Mouse (Mus musculus) neural tube, embryonic 11.5 days (tissue): ENCODE data around the gene Mocs1. TPM values are rescaled to one million over a fixed set of nuclear protein-coding genes. Genes with fewer than 3 reads are reported as not detected.
"Not testable (repeated sequence)": the region's sequence is repeated elsewhere in the genome, so short reads cannot be mapped to it uniquely, and the experiment has no call there.

Experiments
- ATAC-seq: fragments of 200-750 bp; cut with Nextera tagmentation; 2 replicates; pipeline ENCODE4 v1.8.0; 2017; ENCODE audit warnings: moderate number of reproducible peaks, mild to moderate bottlenecking, moderate TSS enrichment, moderate library complexity; ENCODE audit not compliant: insufficient read depth, low FRiP score, low TSS enrichment
- DNase-seq: peaks from one replicate; pipeline ENCODE4 v3.0.0-alpha.2; 2015; ENCODE audit warnings: low spot score
- H3K27ac ChIP-seq: fragments of 300-500 bp; sonication (generic); 2 replicates; pipeline ENCODE4 v1.5.1; 2014; ENCODE audit warnings: low read depth, mild to moderate bottlenecking, low read length
- H3K27me3 ChIP-seq: fragments of 300-500 bp; sonication (generic); 2 replicates; pipeline ENCODE4 v1.6.1; 2014; ENCODE audit warnings: mild to moderate bottlenecking, low read length, mixed read lengths; ENCODE audit not compliant: control insufficient read depth, insufficient read depth
- H3K36me3 ChIP-seq: fragments of 300-500 bp; sonication (generic); 2 replicates; pipeline ENCODE4 v1.6.1; 2014; ENCODE audit warnings: mild to moderate bottlenecking, low read length, moderate library complexity, mixed read lengths; ENCODE audit not compliant: control insufficient read depth, insufficient read depth
- H3K4me1 ChIP-seq: fragments of 300-500 bp; sonication (generic); 2 replicates; pipeline ENCODE4 v1.6.1; 2014; ENCODE audit warnings: low read length, mixed read lengths; ENCODE audit not compliant: control insufficient read depth, insufficient read depth
- H3K4me2 ChIP-seq: fragments of 300-500 bp; sonication (generic); 2 replicates; pipeline ENCODE4 v1.6.1; 2014; ENCODE audit warnings: low read depth, mild to moderate bottlenecking, moderate library complexity
- H3K4me3 ChIP-seq: fragments of 300-500 bp; sonication (generic); 2 replicates; pipeline ENCODE4 v1.5.1; 2014; ENCODE audit warnings: low read depth, low read length
- H3K9ac ChIP-seq: fragments of 300-500 bp; sonication (generic); 2 replicates; pipeline ENCODE4 v1.6.1; 2014; ENCODE audit warnings: mild to moderate bottlenecking, low read length
- H3K9me3 ChIP-seq: fragments of 300-500 bp; sonication (generic); 2 replicates; pipeline ENCODE4 v1.6.1; 2016; ENCODE audit warnings: low read length; ENCODE audit not compliant: control insufficient read depth
- WGBS: fragments of 180-500 bp; shearing (Covaris S2); extraction: QIAGEN DNeasy Blood & Tissue Kit; methylation state at CpG from one replicate; pipeline ENCODE4 v1.1.7; 2014; 5-methylcytosine and 5-hydroxymethylcytosine counted together
- polyA plus RNA-seq: library from polyadenylated mRNA; unstranded; fragments of >200 nt; fragmentation: Nextera tagmentation; extraction: Ambion mirVana; gene quantifications from 2 replicates; pipeline ENCODE4 v1.2.1, GENCODE M21; 2014

Gene Mocs1
- polyA plus RNA-seq, 1 experiment from 2014 or later: 7.1 TPM

DNA sequence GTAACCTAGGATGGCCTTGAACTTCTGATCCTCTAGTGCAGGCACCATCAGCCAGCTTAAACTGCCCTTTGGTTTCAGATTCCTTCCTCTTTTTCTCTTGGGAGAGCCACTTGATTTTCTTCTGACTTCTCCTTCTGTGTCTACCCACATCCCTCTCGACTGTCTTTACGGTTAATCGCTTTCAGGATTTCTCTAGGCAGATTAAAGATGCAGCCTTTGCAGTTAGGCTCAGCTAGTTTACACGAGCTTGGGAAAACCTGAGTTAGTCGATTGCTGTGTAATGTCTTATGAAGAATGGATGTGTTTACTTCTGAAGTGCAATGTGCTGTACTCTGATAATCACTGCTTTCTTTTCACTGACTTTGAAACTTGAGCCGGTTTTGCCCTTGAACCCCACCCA lies 8.5 kb downstream of the Mocs1 start:
- H3K4me2 ChIP-seq: no peak overlapping the region
- no peaks in the 10 kb centered on the region for H3K4me1 ChIP-seq
- ATAC-seq: no peak
- DNase-seq: no peak
- H3K27ac ChIP-seq: no peak overlapping the region
- no peaks in the 10 kb centered on the region for H3K9me3 ChIP-seq
- H3K27me3 ChIP-seq: no peaks in the 10 kb centered on the region
- H3K9ac ChIP-seq: no peak overlapping the region
- H3K4me3 ChIP-seq: no peak overlapping the region
- WGBS: 92% methylated on average over 6 of the region's 6 CpGs
- H3K36me3 ChIP-seq: peaks cover 5% of the 10 kb centered on the region

DNA sequence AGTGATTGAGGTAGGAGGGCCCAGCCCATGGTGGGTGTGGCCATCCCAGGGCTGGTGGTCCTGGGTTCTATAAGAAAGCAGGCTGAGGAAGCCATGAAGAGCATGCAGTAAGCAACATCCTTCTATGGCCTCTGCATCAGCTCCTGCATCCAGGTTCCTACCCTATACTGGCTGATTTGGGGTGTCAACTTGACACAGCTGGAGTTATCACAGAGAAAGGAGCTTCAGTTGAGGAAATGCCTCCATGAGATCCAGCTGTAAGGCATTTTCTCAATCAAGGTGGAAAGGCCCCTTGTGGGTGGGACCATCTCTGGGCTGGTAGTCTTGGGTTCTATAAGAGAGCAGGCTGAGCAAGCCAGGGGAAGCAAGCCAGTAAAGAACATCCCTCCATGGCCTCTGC lies 9.1 kb downstream of the Mocs1 start:
- not testable (repeated sequence) for H3K4me1 ChIP-seq, H3K9ac ChIP-seq, H3K36me3 ChIP-seq, ATAC-seq, H3K4me2 ChIP-seq, H3K27ac ChIP-seq, H3K9me3 ChIP-seq, H3K4me3 ChIP-seq, H3K27me3 ChIP-seq, DNase-seq

DNA sequence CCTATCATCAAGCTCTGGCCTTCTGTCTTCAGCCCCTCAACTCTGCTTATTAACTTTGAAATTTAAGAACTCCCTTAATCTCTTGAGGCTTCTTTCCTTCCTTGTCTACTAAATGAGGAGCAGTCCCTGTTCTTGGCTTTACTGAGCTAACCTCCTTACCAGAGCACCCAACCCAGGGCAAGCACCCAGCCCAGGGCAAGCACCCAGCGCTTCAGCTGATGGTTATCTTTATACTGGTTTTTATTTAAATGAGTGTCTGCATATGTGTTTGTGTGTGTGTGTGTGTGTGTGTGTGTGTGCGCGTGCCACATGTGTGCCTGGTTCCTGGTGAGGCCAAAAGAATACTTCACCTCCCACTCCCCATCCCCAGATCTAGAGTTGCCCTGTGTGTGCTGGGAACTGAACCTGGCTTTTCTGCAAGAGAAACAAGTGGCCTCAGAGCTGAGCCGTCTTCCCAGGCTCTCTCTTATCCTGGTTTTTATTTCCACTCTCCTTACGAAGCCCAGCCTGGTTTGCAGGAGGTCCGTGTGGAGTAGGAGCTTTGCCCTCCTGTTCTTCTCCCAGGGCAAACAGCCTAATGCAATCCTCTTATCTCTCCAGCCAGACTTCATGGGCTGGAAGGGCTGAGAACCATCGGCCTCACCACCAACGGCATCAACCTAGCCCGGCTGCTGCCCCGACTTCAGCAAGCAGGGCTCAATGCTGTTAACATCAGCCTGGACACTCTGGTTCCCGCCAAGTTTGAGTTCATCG lies 10.8 kb downstream of the Mocs1 start:
- Histone ChIP-seq H3K9me3 (no peaks in the 10 kb centered on the region), H3K27me3 (no peaks in the 10 kb centered on the region), H3K9ac (no peak overlapping the region), H3K27ac (no peak overlapping the region), H3K4me3 (no peak overlapping the region), H3K4me1 (no peaks in the 10 kb centered on the region), H3K4me2 (no peak overlapping the region), H3K36me3 (peaks cover 5% of the 10 kb centered on the region)
- 91% methylated on average over 12 of the region's 12 CpGs for WGBS
- DNase-seq (no peak), ATAC-seq (no peak)

DNA sequence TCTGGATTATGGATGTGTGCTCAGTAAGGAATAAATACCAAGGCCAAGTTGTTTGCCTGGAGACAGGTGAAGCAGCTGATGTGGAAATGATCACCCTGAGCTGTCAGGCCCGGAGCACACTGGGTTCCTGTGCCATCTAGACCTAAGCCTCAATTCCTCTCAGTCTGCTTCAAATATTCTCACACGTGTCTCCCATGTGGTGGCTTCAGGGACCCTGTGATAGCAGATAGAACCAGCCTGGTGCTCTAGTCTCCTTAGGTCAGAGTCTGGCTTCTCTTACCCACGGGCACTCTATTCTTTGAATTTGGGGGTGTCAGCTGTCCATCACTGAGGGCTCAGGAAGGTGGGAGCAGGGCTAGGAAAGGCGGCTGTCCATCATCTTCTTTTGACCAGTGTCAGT lies 11.5 kb downstream of the Mocs1 start:
- H3K9me3 ChIP-seq: no peaks in the 10 kb centered on the region

DNA sequence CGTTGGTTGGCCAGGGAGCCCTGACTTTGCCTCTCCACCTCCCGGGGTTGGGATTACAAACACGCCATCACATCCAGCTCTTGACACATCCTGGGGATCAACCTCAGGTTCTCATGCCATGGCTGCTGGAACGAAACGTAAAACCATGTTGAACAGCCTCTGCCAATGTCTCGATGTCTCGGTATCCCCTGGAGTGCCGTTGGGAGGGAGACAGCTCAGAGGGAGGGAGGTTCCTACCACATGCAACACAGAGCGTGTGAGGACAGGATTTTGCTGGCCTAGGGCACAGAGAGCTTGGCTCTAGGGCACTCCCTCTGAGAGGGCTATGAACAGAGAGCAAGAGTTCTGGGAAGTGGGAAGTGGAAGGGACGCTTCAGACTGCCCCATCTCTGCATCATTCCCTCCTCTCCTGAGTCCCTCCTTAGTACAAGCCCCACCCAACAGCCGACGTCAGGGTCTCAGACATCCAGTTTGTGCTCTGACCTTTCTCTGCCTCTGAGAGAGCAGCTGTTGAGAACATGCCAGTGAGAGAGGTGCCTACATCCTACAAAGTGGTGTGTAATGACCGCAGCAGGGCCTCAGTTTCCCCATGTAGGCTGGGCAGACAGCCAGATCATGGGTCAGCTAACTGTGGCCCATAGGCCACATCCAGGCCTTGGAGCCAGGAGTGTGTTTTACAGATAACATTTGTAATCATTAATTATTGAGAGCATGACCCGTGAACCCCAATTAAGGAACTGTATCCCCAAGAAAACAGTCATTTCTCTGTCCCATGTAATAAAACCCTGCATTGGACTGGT lies 12.4 kb downstream of the Mocs1 start:
- WGBS: 63% methylated on average over 14 of the region's 14 CpGs
- DNase-seq (no peak), ATAC-seq (no peak)
- Histone ChIP-seq H3K9me3 (no peaks in the 10 kb centered on the region), H3K4me1 (no peaks in the 10 kb centered on the region), H3K36me3 (no peaks in the 10 kb centered on the region; the same call in 1 of the 2 replicates), H3K27ac (no peak overlapping the region), H3K4me2 (no peak overlapping the region), H3K9ac (no peak overlapping the region), H3K27me3 (no peaks in the 10 kb centered on the region), H3K4me3 (no peak overlapping the region)

More for the DNA sequence above, 11.5 kb downstream of the Mocs1 start:
- ATAC-seq: no peak
- Histone ChIP-seq H3K27me3 (no peaks in the 10 kb centered on the region), H3K4me1 (no peaks in the 10 kb centered on the region), H3K27ac (no peak overlapping the region), H3K4me3 (no peak overlapping the region), H3K36me3 (peaks cover 5% of the 10 kb centered on the region), H3K9ac (no peak overlapping the region), H3K4me2 (no peak overlapping the region)
- no peak for DNase-seq
- WGBS: 90% methylated on average over 4 of the region's 4 CpGs

DNA sequence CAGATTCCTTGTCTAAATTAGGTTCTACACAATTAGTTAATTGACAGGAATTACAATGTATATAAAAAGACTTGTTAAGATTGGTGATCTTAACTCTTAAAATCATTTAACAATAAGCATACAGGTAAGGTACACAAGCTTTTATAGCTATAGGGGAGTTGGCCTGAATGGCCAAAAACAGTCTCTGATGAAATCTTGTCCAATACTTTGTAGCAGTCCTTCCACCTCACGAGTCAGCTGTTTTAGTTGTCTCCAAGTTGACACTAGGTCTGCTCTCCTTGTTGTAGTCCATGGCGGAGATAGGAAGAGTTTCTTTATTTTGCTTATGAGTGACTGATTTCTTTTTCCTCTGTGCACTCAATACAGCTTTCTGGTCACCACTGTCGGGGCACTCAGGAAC lies 14.7 kb downstream of the Mocs1 start:
- not testable (repeated sequence) for ATAC-seq, H3K4me2 ChIP-seq, H3K4me1 ChIP-seq, H3K4me3 ChIP-seq, H3K27me3 ChIP-seq, H3K9ac ChIP-seq, DNase-seq, H3K27ac ChIP-seq, H3K36me3 ChIP-seq, H3K9me3 ChIP-seq
- WGBS: 44% methylated on average over 3 of the region's 3 CpGs

DNA sequence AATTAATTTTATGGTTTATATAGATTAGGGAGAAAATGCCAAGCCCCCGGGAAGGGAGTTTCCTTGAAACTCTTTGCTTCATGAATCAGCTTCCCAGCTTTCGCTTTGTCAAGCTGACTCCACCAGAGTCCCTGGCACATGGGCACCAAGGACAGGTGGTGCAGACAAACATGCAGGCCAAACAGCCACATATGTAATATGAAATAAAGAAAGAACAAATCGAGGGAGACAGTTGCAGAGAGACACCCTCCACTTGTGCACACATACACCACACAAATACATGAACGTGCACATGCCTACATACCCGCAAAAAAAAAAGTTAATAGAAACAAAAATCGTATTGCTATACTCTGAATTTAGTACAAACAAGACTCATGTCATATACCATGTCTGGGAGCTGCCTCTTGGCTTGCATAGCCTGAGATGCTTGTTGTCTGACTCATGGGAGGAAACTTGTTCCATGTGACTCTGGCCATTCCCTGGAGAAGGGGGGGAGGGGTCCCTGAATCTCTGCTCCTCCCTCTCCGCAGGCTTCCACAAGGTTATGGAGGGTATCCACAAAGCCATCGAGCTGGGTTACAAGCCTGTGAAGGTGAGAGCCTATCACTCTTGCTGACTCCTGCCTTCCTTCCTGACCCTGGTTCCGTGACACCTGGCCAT lies 20.5 kb downstream of the Mocs1 start:
- Histone ChIP-seq H3K9ac (no peak overlapping the region; the same call in 1 of the 2 replicates), H3K36me3 (0 out of 2 replicates have a peak, but pooled peaks cover 2% of the 10 kb centered on the region), H3K4me2 (no peak overlapping the region), H3K4me3 (no peak overlapping the region), H3K27ac (no peak overlapping the region), H3K4me1 (no peaks in the 10 kb centered on the region), H3K9me3 (no peaks in the 10 kb centered on the region), H3K27me3 (no peaks in the 10 kb centered on the region)
- 57% methylated on average over 8 of the region's 9 CpGs for WGBS
- ATAC-seq (no peak), DNase-seq (no peak)

DNA sequence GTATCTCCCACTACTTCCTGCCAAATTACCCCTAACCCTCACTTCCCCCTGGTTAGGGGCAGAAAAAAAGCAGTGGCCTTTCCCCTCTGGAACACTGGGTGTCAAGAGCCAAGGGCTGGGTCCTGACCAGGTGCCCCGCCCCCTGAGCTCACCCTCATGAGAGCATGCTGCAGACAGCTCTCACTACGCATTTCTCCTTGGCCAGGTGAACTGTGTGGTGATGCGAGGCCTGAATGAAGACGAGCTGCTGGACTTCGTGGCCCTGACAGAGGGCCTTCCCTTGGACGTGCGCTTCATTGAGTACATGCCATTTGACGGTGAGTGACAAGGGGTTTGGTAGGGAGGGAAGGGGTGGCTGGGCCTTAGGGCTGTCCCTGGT lies 21.1 kb downstream of the Mocs1 start:
- no peaks in the 10 kb centered on the region for H3K9me3 ChIP-seq
- no peak overlapping the region for H3K9ac ChIP-seq
- ATAC-seq: no peak
- H3K4me3 ChIP-seq: no peak overlapping the region
- WGBS: 74% methylated on average over 8 of the region's 8 CpGs
- DNase-seq: no peak
- H3K4me1 ChIP-seq: no peaks in the 10 kb centered on the region
- H3K36me3 ChIP-seq: peaks cover 4% of the 10 kb centered on the region; the same call in 1 of the 2 replicates
- H3K4me2 ChIP-seq: no peak overlapping the region
- no peak overlapping the region for H3K27ac ChIP-seq
- no peaks in the 10 kb centered on the region for H3K27me3 ChIP-seq
